Mouse (Mus musculus) intestine, embryonic 14.5 days (tissue): ENCODE results near the gene Mettl7a1. TPM values are rescaled to one million over a fixed set of nuclear protein-coding genes. Genes with fewer than 3 reads are reported as not detected.
"Not testable (repeated sequence)": the region's sequence is repeated elsewhere in the genome, so short reads cannot be mapped to it uniquely, and the experiment has no call there.

Experiments
- ATAC-seq: fragments of 200-750 bp; cut with Nextera tagmentation; replicated peaks from 2 replicates; pipeline ENCODE4 v1.8.0; 2017; ENCODE audit warnings: low read depth, moderate number of reproducible peaks, moderate TSS enrichment, moderate library complexity; ENCODE audit not compliant: low FRiP score, low TSS enrichment
- DNase-seq: peaks from one replicate; pipeline ENCODE4 v3.0.0-alpha.2; 2018; ENCODE audit warnings: low spot score
- H3K27ac ChIP-seq: fragments of 300-500 bp; sonication (generic); 2 replicates; pipeline ENCODE4 v1.5.1; 2014; ENCODE audit warnings: low read depth, mild to moderate bottlenecking, control low read depth
- H3K27me3 ChIP-seq: fragments of 300-500 bp; sonication (generic); replicated peaks from 2 replicates; pipeline ENCODE4 v1.6.1; 2014; ENCODE audit warnings: low read length, control low read depth; ENCODE audit not compliant: control insufficient read depth, insufficient read depth
- H3K36me3 ChIP-seq: fragments of 300-500 bp; sonication (generic); 2 replicates; pipeline ENCODE4 v1.6.1; 2014; ENCODE audit warnings: low read length, control low read depth; ENCODE audit not compliant: control insufficient read depth, insufficient read depth
- H3K4me1 ChIP-seq: fragments of 300-500 bp; sonication (generic); replicated peaks from 2 replicates; pipeline ENCODE4 v1.6.1; 2014; ENCODE audit warnings: low read length, control low read depth, mixed read lengths; ENCODE audit not compliant: control insufficient read depth, insufficient read depth
- H3K4me2 ChIP-seq: fragments of 300-500 bp; sonication (generic); 2 replicates; pipeline ENCODE4 v1.6.1; 2014; ENCODE audit warnings: low read length
- H3K4me3 ChIP-seq: fragments of 300-500 bp; sonication (generic); 2 replicates; pipeline ENCODE4 v1.5.1; 2014; ENCODE audit warnings: low read depth, low read length, control low read depth, mixed read lengths
- H3K9ac ChIP-seq: fragments of 300-500 bp; sonication (generic); 2 replicates; pipeline ENCODE4 v1.6.1; 2014; ENCODE audit warnings: mild to moderate bottlenecking, low read length
- H3K9me3 ChIP-seq: fragments of 300-500 bp; sonication (generic); 2 replicates; pipeline ENCODE4 v1.6.1; 2016; ENCODE audit warnings: low read length, control low read depth; ENCODE audit not compliant: control insufficient read depth
- WGBS: fragments of 180-500 bp; shearing (Covaris S2); extraction: QIAGEN DNeasy Blood & Tissue Kit; methylation state at CpG from one replicate; pipeline ENCODE4 v1.1.7; 2014; 5-methylcytosine and 5-hydroxymethylcytosine counted together
- polyA plus RNA-seq: library from polyadenylated mRNA; unstranded; fragments of >200 nt; fragmentation: Nextera tagmentation; extraction: Ambion mirVana; gene quantifications from 2 replicates; pipeline ENCODE4 v1.2.1, GENCODE M21; 2014

Mettl7a1 gene
- polyA plus RNA-seq, 1 experiment from 2014 or later: 4.7 TPM

DNA sequence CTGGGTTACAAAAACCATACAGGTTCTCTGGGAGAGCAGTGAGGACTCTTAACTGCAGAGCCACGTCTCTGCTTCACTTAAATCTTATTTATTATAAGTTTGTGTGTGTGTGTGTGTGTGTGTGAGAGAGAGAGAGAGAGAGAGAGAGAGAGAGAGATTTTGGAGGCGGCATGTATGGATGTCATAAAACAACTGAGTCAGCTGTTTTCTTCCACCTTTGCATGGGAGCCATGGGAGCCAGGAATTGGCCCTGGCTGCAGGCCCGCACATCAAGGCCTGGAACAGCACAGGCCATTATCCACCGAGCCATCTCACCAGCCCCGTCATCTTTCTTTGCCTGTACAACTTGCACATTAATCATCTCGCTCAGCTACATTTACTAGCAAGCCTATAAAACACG, 63.2 kb downstream of the Mettl7a1 start:
- Histone ChIP-seq H3K36me3 (no peaks in the 10 kb centered on the region), H3K4me3 (no peak overlapping the region), H3K4me1 (no peaks in the 10 kb centered on the region), H3K9ac (no peak overlapping the region), H3K27me3 (no peaks in the 10 kb centered on the region), H3K9me3 (0 out of 2 replicates have a peak, but pooled peaks cover 3% of the 10 kb centered on the region), H3K27ac (no peak overlapping the region), H3K4me2 (no peak overlapping the region)
- WGBS: 63% methylated on average over 7 of the region's 7 CpGs
- DNase-seq (no peak), ATAC-seq (no peak)

DNA sequence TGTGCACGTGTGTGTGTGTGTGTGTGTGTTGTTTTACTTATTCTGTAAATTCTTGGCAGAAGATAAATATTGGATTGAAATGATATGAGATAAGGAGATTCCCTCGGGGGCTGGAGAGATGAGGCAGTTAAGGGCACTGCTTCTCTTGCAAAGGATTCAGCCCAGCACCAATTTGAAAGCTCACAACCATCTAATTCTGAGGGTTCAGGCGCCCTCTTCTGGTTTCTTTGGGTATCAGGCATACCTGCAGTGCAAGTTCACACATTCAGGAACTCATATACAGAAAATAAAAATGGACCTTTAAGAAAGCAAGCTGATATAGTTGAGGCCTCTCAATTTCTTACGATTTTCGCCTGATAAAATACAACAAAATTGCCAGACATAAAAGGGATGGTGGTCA, 71.1 kb downstream of the Mettl7a1 start:
- Histone ChIP-seq H3K4me1 (no peaks in the 10 kb centered on the region), H3K9me3 (no peaks in the 10 kb centered on the region), H3K27me3 (no peaks in the 10 kb centered on the region), H3K9ac (no peak overlapping the region), H3K27ac (no peak overlapping the region), H3K4me2 (no peak overlapping the region), H3K36me3 (no peaks in the 10 kb centered on the region), H3K4me3 (no peak overlapping the region)
- DNase-seq (peak; percentile 68), ATAC-seq (no peak)
- 33% methylated on average over 5 of the region's 5 CpGs for WGBS

DNA sequence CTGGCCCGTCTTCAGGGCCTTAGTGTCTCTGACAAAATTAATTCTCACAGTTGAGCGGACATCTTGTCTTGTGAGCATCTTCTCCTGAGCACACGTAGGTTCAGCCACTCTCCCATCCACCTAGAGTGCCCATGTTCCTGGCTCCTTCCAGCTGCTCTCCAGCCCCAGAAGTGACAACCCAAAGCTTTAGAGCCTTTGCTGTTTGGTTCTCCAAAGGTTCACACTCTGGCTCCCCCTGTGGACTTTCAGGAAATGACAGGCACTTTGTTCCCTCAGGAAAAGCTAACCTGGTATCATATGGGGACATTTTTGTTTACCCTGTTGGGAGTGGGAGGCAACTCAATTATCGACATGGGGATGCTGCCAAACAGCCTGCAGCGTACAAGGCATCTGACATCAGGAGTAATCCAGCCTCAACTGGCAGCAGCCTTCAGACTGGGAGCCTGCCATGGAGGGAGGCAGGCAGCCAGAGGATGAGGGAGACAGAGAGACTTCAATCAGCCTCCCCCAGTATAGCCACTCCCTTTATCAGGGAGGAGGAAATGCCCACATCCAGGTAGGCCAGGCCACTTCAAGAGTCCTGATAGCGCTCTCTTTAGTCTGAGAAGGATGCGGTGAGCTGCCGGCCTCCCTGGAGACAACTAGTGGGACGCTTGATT, 74.0 kb downstream of the Mettl7a1 start:
- not testable (repeated sequence) for H3K4me1 ChIP-seq, H3K4me2 ChIP-seq, DNase-seq, H3K4me3 ChIP-seq, H3K27ac ChIP-seq, H3K36me3 ChIP-seq, ATAC-seq, H3K27me3 ChIP-seq, H3K9me3 ChIP-seq, H3K9ac ChIP-seq
- WGBS: 28% methylated on average over 3 of the region's 9 CpGs

Other genes starting within 250 kb of the Mettl7a1 start
- 43.7 and 47.4 TPM in 2 replicates for gene Atf1, start 76.3 kb upstream of the Mettl7a1 start, polyA plus RNA-seq
- gene Tmprss12, start 23.3 kb upstream of the Mettl7a1 start, polyA plus RNA-seq: not detected in 2 replicates
- gene Mettl7a3, start 30.8 kb downstream of the Mettl7a1 start, polyA plus RNA-seq: 0.12 TPM in 1 of 2 replicates, not detected in the other
- gene Methig1, start 49.0 kb downstream of the Mettl7a1 start, polyA plus RNA-seq: not detected in 2 replicates
- gene Mettl7a2, start 49.1 kb downstream of the Mettl7a1 start, polyA plus RNA-seq: not detected in 2 replicates
- gene Higd1c, start 60.4 kb downstream of the Mettl7a1 start, polyA plus RNA-seq: not detected in 2 replicates
- gene Gm5475, start 118.0 kb downstream of the Mettl7a1 start, polyA plus RNA-seq: not detected in 2 replicates
- gene Slc11a2, start 120.9 kb downstream of the Mettl7a1 start, polyA plus RNA-seq: 17.6 and 20.6 TPM in 2 replicates
- gene Letmd1, start 164.9 kb downstream of the Mettl7a1 start, polyA plus RNA-seq: 38.5 and 40.1 TPM in 2 replicates
- gene Csrnp2, start 191.3 kb downstream of the Mettl7a1 start, polyA plus RNA-seq: 11.3 and 13.5 TPM in 2 replicates
- 20.0 and 23.7 TPM in 2 replicates for gene Tfcp2, start 247.9 kb downstream of the Mettl7a1 start, polyA plus RNA-seq